Comparison of ENCODE assay signal across 8 mouse cellular contexts in the genomic region with DNA sequence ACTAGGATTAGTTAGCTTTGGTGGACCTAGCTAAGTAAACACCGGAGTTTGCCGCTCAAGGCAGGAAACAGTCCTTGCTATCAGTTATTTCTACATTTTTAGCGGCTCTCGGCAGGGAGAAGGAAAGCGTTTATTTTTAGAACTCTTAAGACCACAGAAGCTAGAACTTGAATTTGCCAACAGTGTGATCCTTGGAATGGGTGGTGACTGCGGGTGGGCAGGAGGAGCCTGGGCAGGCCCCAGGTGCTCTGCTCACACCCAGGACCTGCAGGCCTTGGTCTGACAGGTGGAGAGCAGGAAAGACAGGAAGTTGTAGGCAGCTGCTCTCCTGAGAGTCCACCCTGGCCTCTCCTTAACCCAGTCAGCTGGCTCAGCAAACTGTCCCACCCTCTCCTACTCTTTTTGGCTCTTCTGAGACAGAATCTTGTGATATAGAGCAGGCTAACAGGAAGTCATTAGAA.
DNase-seq lines count a peak whose midpoint lies in the region; ATAC-seq and TF ChIP-seq lines count a peak whose summit lies in the region.

No protein-coding gene starts in this region.

- no peaks in the 10 kb centered on the region for H3K36me3 ChIP-seq in forebrain, embryonic 10.5 days (replicated peaks)

- TF ChIP-seq CTCF in bone marrow, adult 2 months (IDR thresholded peaks at IDR 0.05; ENCODE audit: control insufficient read depth, insufficient read depth, low read length): no peak

- WGBS in bone marrow, adult 2 months: 3% methylated on average over 6 of the region's 6 CpGs
- 89% methylated on average over 6 of the region's 6 CpGs for WGBS in forebrain, embryonic 10.5 days

- ATAC-seq in hematopoietic stem cell, adult 5-6 weeks (replicated peaks in 1 of 2; ENCODE audit: insufficient read depth in 1 of 2, low FRiP score in 2 of 2, low TSS enrichment in 1 of 2, low read depth in 1 of 2, poor library complexity in 2 of 2, severe bottlenecking in 2 of 2): peak; percentile 20 to 52; a peak in 2 of 4 replicates

- DNase-seq in gastrocnemius, adult 18-20 months (ENCODE audit: low spot score): peak; percentile 27
- DNase-seq in gastrocnemius, adult 8-10 months (ENCODE audit: low spot score in 2 of 2): no peak
- DNase-seq in lung, postnatal 25 days (ENCODE audit: low spot score): peak; percentile 31
- DNase-seq in T-cell, adult 2 months (ENCODE audit: low spot score): no peak
- DNase-seq in forebrain, embryonic 10.5 days (ENCODE audit: extremely low spot score, low spot score): no peak
- DNase-seq in adrenal gland, postnatal 4 days (ENCODE audit: low spot score in 2 of 2): no peak

- H3K27ac ChIP-seq in bone marrow, adult 2 months (ENCODE audit: control insufficient read depth, insufficient read depth, low read depth, low read length, poor library complexity): peak overlapping the region; percentile 51; the same call in 1 of the 2 replicates
- H3K27ac ChIP-seq in forebrain, embryonic 10.5 days: no peak overlapping the region

- no peak for TF ChIP-seq POLR2A in bone marrow, adult 2 months (IDR thresholded peaks at IDR 0.05; ENCODE audit: borderline replicate concordance, control insufficient read depth, low read depth, low read length)

- H3K4me3 ChIP-seq in bone marrow, adult 2 months (replicated peaks; ENCODE audit: control insufficient read depth, low read depth, low read length): no peak overlapping the region
- H3K4me3 ChIP-seq in forebrain, embryonic 10.5 days: no peak overlapping the region

- no peaks in the 10 kb centered on the region for H3K27me3 ChIP-seq in forebrain, embryonic 10.5 days (ENCODE audit: poor library complexity, severe bottlenecking)

- H3K4me1 ChIP-seq in bone marrow, adult 2 months (ENCODE audit: control insufficient read depth, insufficient read depth, low read length): peaks cover 1% of the 10 kb centered on the region
- 0 out of 2 replicates have a peak, but pooled peaks cover 6% of the 10 kb centered on the region for H3K4me1 ChIP-seq in forebrain, embryonic 10.5 days

- H3K9me3 ChIP-seq in forebrain, embryonic 10.5 days: no peaks in the 10 kb centered on the region

Comparison
In these comparisons a context has a peak if more than half of its experiments do, and no peak if none do; other contexts are left out.
1. DNase-seq: peak in gastrocnemius, adult 18-20 months (single experiment) and lung, postnatal 25 days (single experiment); none in gastrocnemius, adult 8-10 months (0 of 2), T-cell, adult 2 months (single experiment), forebrain, embryonic 10.5 days (single experiment) and adrenal gland, postnatal 4 days (0 of 2).